Mouse (Mus musculus): Measurements from ENCODE around the gene Zfp990. TPM values are rescaled to one million over a fixed set of nuclear protein-coding genes. Genes with fewer than 3 reads are reported as not detected.
"Not testable (repeated sequence)": the region's sequence is repeated elsewhere in the genome, so short reads cannot be mapped to it uniquely, and the experiment has no call there.

The Zfp990 gene
- polyA plus RNA-seq (2015; fragmentation: Nextera tagmentation; extraction: Ambion mirVana), result not detected in 2 replicates

GRCm38 (mm10) chr4:145510459-145510858, at the start of gene Zfp990:
Zfp990 (plus strand) TSS chr4:145510759.
- H3K4me2 ChIP-seq (replicated peaks); H3K9ac ChIP-seq (replicated peaks); H3K36me3 ChIP-seq; H3K27me3 ChIP-seq; H3K9me3 ChIP-seq; H3K4me1 ChIP-seq (replicated peaks); H3K27ac ChIP-seq; ATAC-seq; H3K4me3 ChIP-seq (replicated peaks): not testable (repeated sequence)
- WGBS, result 87% methylated on average over 4 of the region's 4 CpGs

- H3K36me3 ChIP-seq; H3K27me3 ChIP-seq; H3K9ac ChIP-seq (replicated peaks); H3K27ac ChIP-seq; ATAC-seq; H3K9me3 ChIP-seq; H3K4me1 ChIP-seq (replicated peaks): not testable (repeated sequence)
- 17% methylated on average over 64 of the region's 68 CpGs for whole genome bisulfite sequencing
- peak overlapping the region; percentile 49 for H3K4me2 ChIP-seq (replicated peaks)
- peak overlapping the region; percentile 32 for H3K4me3 ChIP-seq (replicated peaks)
Measured at GRCm38 (mm10) chr4:145463553-145464253, 46.9 kb upstream of the Zfp990 start.

- no peak overlapping the region for H3K4me2 ChIP-seq (replicated peaks)
- H3K27ac ChIP-seq, result no peak overlapping the region
- no peak overlapping the region for H3K9ac ChIP-seq (replicated peaks)
- no peak for ATAC-seq
- WGBS, result 85% methylated on average over 3 of the region's 3 CpGs
- no peaks in the 10 kb centered on the region for H3K36me3 ChIP-seq
- no peaks in the 10 kb centered on the region for H3K4me1 ChIP-seq (replicated peaks)
- H3K4me3 ChIP-seq (replicated peaks), result no peak overlapping the region
- H3K27me3 ChIP-seq, result no peaks in the 10 kb centered on the region
- H3K9me3 ChIP-seq, result peaks cover 37% of the 10 kb centered on the region
Measured at GRCm38 (mm10) chr4:145478128-145478527, 32.4 kb upstream of the Zfp990 start.

- 93% methylated on average over 8 of the region's 8 CpGs for WGBS
- ATAC-seq; H3K27me3 ChIP-seq; H3K27ac ChIP-seq; H3K4me2 ChIP-seq (replicated peaks); H3K4me3 ChIP-seq (replicated peaks); H3K9ac ChIP-seq (replicated peaks); H3K36me3 ChIP-seq; H3K4me1 ChIP-seq (replicated peaks): not testable (repeated sequence)
- peaks cover 55% of the 10 kb centered on the region for H3K9me3 ChIP-seq
Measured at GRCm38 (mm10) chr4:145480699-145481098, 29.9 kb upstream of the Zfp990 start.

GRCm38 (mm10) chr4:145489396-145489795, 21.2 kb upstream of the Zfp990 start:
- Histone ChIP-seq H3K27me3 (no peaks in the 10 kb centered on the region), H3K36me3 (no peaks in the 10 kb centered on the region), H3K4me3 (replicated peaks) (no peak overlapping the region), H3K4me1 (replicated peaks) (no peaks in the 10 kb centered on the region), H3K9ac (replicated peaks) (no peak overlapping the region), H3K4me2 (replicated peaks) (no peak overlapping the region), H3K27ac (no peak overlapping the region), H3K9me3 (peaks cover 20% of the 10 kb centered on the region)
- ATAC-seq, result no peak

GRCm38 (mm10) chr4:145492132-145492531, 18.4 kb upstream of the Zfp990 start:
- H3K36me3 ChIP-seq, result no peaks in the 10 kb centered on the region
- H3K9me3 ChIP-seq, result peaks cover 3% of the 10 kb centered on the region; the same call in 1 of the 2 replicates
- H3K4me2 ChIP-seq (replicated peaks), result no peak overlapping the region
- no peak overlapping the region for H3K4me3 ChIP-seq (replicated peaks)
- ATAC-seq, result no peak
- no peak overlapping the region for H3K27ac ChIP-seq
- no peaks in the 10 kb centered on the region for H3K27me3 ChIP-seq
- no peaks in the 10 kb centered on the region for H3K4me1 ChIP-seq (replicated peaks)
- H3K9ac ChIP-seq (replicated peaks), result no peak overlapping the region
- WGBS, result 78% methylated on average over 11 of the region's 11 CpGs

- not testable (repeated sequence) for ATAC-seq
Measured at GRCm38 (mm10) chr4:145493316-145493715, 17.2 kb upstream of the Zfp990 start.

GRCm38 (mm10) chr4:145514637-145515036, 4.1 kb downstream of the Zfp990 start:
- not testable (repeated sequence) for H3K27me3 ChIP-seq; H3K36me3 ChIP-seq; H3K4me3 ChIP-seq (replicated peaks); H3K27ac ChIP-seq; ATAC-seq; H3K9ac ChIP-seq (replicated peaks); H3K9me3 ChIP-seq; H3K4me2 ChIP-seq (replicated peaks); H3K4me1 ChIP-seq (replicated peaks)
- WGBS, result 54% methylated on average over 2 of the region's 2 CpGs

More at GRCm38 (mm10) chr4:145493316-145493715, 17.2 kb upstream of the Zfp990 start:
- not testable (repeated sequence) for H3K9ac ChIP-seq (replicated peaks); H3K4me1 ChIP-seq (replicated peaks); H3K36me3 ChIP-seq; H3K27me3 ChIP-seq; H3K27ac ChIP-seq; H3K4me2 ChIP-seq (replicated peaks); H3K9me3 ChIP-seq; H3K4me3 ChIP-seq (replicated peaks)
- WGBS, result 85% methylated on average over 2 of the region's 2 CpGs

- not testable (repeated sequence) for ATAC-seq; H3K27ac ChIP-seq; H3K27me3 ChIP-seq; H3K4me3 ChIP-seq (replicated peaks); H3K9me3 ChIP-seq; H3K9ac ChIP-seq (replicated peaks); H3K4me2 ChIP-seq (replicated peaks); H3K36me3 ChIP-seq; H3K4me1 ChIP-seq (replicated peaks)
- 80% methylated on average over 4 of the region's 4 CpGs for WGBS
Measured at GRCm38 (mm10) chr4:145515776-145516565, 5.4 kb downstream of the Zfp990 start.

- not testable (repeated sequence) for H3K9me3 ChIP-seq; H3K4me1 ChIP-seq (replicated peaks); H3K9ac ChIP-seq (replicated peaks); H3K27ac ChIP-seq; H3K36me3 ChIP-seq; ATAC-seq; H3K27me3 ChIP-seq; H3K4me3 ChIP-seq (replicated peaks); H3K4me2 ChIP-seq (replicated peaks)
- WGBS, result 100% methylated on average over 1 of the region's 1 CpGs
Measured at GRCm38 (mm10) chr4:145517391-145517790, 6.8 kb downstream of the Zfp990 start.

- H3K9ac ChIP-seq (replicated peaks); H3K4me1 ChIP-seq (replicated peaks); H3K27ac ChIP-seq; H3K4me2 ChIP-seq (replicated peaks); H3K36me3 ChIP-seq; H3K4me3 ChIP-seq (replicated peaks); ATAC-seq; H3K27me3 ChIP-seq: not testable (repeated sequence)
- 81% methylated on average over 5 of the region's 5 CpGs for WGBS
- H3K9me3 ChIP-seq, result peaks cover 39% of the 10 kb centered on the region
Measured at GRCm38 (mm10) chr4:145543861-145544260, 33.3 kb downstream of the Zfp990 start.

GRCm38 (mm10) chr4:145545106-145545505, 34.5 kb downstream of the Zfp990 start:
- not testable (repeated sequence) for H3K4me1 ChIP-seq (replicated peaks); H3K27ac ChIP-seq; H3K27me3 ChIP-seq; H3K4me3 ChIP-seq (replicated peaks); H3K9ac ChIP-seq (replicated peaks); H3K4me2 ChIP-seq (replicated peaks); ATAC-seq; H3K36me3 ChIP-seq
- WGBS, result 25% methylated on average over 2 of the region's 2 CpGs
- H3K9me3 ChIP-seq, result peaks cover 45% of the 10 kb centered on the region

All from midbrain, embryonic 13.5 days (tissue).